Mouse (Mus musculus): Measurements from ENCODE around the gene Arid5b.

DNA sequence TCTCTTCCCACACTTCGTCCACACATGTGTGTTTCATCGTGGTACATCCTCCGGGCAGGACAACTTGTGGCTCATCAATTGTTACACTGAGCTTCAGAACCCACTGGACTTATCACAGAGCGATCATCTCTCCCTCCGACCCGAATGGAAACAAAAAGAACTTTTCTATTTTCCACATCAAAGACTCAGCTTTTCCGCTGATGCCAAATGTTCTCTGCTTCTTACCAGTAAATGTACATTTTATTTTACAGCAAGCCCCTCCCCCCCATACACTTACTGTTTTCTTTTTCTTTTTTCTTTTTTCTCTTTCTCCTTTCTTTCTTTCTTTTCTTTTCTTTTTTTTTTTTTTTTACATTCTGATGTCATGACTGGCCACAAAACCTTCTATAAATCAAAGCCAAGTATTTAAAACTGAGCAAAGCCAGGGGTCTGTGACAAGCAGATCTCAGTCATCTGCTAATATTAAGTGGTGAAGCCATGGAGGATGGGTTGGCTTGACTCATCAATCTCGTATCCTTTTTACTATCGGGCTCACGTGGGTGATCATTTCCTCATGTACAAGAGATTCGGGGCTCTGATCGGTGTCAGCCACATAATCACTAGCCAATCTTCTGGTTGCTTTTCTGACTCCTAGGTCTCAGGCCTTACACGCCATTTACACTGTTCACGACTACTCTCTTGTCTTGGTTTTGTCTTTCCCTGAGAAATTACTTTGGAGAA, 124.3 kb downstream of the Arid5b start:
- no peak for TF ChIP-seq CTCF (conservative IDR thresholded peaks at IDR 0.05; ENCODE audit: low read length)
- no peak for TF ChIP-seq NANOG (IDR thresholded peaks at IDR 0.05; ENCODE audit: borderline replicate concordance, low read length)

All from E14TG2a.4 (cell line).